Mouse (Mus musculus) cerebellum, postnatal 4 days (tissue): ENCODE results near the gene Myh9.
A peak's percentile ranks its signal among the peaks of the same experiment; 100 is the strongest.
"Not testable (repeated sequence)": the region's sequence is repeated elsewhere in the genome, so short reads cannot be mapped to it uniquely, and the experiment has no call there.

Experiments
- DNase-seq, 2 experiments: peaks; one replicate each; pipeline ENCODE4 v3.0.0; 2022; ENCODE audit warnings: low spot score in 2 of 2, mixed read lengths in 1 of 2

The Myh9 gene

DNA sequence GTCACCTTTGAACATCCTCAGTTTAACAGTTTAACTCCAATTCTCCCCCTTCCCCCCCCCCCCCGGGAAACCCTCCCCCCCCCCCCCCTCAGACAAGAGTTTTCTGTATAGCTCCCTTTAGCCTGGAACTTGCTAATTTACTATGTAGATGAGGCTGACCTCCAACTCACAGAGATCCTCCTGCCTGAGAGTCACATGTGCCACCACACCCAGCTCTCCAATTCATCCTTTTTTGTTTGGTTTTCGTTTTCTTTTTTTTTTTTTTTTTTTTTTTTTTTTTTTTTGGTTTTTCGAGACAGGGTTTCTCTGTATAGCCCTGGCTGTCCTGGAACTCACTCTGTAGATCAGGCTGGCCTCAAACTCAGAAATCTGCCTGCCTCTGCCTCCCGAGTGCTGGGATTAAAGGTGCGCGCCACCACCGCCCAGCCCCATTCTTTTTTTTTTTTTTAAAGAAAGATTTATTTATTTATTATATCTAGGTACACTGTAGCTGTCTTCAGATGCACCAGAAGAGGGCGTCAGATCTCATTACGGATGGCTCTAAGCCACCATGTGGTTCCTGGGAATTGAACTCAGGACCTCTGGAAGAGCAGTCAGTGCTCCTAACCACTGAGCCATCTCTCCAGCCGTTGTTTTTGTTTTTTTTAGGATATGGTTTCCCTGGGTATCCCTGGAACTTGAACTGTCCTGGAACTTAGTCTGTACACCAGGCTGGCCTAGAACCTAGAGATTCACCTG is 25.4 kb upstream of the Myh9 start:
- not testable (repeated sequence) for DNase-seq

DNA sequence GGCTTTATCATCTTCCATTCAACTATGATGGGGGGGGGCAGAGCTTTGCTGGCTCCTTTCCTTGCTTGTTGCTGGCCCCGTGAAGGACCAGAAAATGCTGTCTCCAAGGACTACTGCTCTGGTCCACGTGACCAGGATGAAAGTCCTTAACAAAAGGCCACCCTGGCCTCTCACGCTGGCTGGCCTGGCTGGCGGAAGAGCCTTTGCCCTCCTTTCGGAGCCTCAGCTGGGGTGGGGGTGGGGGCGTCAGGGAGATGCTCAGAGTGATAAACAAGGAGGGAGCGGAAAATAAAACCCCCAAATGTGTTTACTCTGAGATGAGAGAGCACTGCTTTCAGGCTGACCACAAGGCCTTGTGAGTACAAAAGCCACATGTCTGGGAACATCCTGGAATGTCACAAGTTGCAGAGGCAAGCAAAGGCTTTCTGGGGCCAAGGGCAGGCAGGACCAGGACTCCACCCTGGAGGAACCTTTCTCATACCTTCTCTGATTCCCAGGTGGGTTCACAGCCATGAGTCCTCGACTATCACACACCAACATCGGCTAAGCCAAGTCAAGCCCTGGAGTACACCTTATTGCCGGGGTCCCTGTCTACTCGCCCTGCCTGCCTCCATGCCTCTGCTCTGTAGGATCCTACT is 24.7 kb upstream of the Myh9 start:
- no peak for DNase-seq

DNA sequence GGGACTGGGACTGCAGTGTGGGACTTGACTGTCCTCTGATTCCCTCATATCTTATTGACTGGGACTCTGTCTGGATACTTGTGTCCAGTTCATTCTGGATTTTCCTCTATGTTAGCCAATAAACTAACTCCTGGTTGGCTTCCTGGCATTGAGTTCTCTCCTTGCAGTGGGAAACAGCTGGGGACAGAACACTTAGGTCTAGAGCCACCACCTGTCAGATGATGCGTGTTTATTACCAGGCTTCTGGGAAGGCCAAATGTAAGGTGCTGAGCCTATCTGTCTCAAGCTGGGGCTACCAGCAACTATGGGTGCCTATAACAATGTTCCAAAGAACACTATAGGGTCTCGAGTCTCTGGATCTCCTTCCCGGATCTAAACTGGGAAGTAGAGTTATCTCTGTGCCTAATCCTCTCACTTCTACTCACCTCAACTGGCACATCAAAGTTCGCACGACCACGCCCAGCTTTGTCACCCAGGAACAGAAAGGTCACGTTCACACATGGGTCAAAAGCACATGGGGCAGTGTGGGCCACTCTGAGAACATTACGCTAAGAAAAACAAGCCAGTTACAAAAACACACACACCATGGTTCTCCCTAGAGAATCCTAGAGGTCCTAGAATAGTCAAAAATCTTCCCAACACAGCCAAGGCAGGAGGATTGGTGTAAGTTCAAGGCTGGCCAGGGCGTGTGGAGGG is 22.2 kb upstream of the Myh9 start:
- DNase-seq, result no peak

DNA sequence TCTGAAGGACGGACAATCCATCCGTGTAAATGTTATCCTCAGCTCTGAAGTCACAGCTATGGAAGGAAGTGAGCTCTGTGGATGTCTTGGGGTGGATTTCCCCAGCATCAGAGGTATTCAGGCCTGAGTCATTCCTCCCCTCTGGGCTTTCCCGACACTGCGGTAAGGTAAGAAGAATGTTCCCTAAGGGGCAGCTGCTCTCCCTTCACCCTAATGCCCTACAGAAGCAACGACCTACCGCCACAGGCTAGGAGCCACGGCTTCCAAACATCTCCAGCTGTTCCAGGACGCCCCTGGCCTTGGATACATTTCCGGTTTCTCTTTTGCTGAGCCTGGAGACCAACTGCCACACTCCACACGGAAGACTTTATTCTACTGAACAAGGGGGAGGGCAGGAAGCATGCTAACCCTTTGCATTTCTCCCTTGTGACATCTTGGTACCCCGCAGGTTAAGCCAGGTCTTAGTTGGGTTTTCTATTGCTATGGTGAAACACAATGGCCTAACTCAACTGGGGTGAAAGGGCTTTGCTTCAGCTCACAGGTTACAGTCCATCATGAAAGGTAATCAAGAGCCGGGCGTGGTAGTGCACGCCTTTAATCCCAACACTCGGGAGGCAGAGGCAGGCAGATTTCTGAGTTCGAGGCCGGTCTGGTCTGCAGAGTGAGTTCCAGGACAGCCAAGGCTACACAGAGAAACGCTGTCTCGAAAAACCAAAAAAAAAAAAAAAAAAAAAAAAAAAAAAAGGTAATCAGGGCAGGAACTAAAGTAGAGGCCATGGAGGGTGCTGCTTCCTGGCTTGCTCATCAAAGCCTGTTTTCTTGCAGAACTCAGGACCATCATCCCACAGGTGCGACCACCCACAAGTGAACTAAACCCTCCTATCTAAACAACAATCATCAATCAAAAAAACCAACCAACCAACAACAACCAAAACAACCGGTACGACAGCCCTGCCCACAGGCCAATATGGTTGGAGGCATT is 21.3 kb upstream of the Myh9 start:
- DNase-seq, result no peak

DNA sequence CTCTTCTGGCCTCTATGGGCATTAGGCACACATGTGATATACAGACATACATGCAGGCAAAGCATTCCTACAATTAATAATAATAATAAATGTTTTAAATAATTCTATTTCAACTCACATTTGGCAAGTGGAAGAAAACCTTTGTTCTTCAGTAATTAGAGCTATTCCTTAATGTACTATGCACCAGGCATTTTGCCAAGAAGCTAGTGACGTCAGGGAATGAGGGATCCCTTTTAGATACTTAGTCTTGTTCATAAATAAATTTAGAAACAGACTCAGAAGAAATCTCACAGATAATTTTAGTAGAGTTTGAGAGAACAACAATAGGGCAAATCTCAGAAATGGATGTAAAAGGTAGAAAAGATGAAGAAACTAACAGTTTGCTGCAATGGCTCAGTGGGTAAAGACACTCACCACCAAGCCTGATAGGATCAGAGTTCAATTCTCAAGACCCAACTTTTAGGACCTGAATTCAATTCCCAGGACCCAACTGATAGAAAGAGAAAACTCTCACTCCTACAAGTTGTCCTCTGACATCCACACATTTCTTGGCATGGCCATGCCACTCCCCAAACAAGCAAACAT is 18.2 kb upstream of the Myh9 start:
- DNase-seq, result no peak

DNA sequence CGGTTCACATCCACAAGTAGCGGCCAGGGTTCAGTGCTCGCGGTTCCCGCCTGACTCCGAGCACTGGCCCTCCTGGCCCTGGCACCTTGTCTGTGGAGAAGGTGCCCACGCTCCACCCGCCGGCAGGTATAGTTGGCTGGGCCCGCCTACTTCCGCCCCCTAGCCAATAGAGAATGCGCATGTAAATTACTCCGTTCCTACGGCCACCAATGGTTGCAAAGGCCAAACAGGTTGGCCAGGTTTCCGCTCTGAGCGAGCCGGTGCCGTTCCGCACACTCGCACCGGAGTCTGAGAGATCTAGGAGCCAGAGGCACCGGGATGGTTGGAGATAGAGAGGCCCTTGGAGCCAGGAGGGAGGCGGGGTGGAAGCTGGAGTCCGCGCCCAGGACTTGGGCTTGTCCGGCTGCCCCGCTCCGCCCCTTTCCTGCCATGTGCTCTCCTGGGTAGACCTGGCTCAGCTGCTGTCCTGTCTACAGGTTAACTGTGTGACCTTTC is 15.7 kb upstream of the Myh9 start:
- peak in 1 of 2 experiments; percentile 52 for DNase-seq

DNA sequence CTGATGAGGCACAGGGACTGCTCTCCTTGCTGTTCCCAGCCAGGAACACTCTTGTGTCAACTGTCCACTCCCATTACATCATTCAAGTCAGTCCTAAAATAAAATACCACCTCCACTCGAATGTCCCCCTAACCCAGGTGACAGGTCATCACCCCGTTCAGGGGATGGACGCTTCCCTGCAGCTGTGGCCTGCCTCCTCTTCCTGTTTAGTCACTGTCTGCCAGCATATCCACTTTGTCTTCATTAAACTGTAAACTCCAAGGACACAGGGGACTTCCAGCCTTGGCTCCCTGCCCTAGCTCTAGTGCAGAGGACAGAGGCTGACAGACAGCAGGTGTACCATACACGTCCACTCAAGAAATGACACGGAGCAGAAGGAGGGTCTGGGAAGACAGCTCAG is 14.6 kb upstream of the Myh9 start:
- no peak for DNase-seq

DNA sequence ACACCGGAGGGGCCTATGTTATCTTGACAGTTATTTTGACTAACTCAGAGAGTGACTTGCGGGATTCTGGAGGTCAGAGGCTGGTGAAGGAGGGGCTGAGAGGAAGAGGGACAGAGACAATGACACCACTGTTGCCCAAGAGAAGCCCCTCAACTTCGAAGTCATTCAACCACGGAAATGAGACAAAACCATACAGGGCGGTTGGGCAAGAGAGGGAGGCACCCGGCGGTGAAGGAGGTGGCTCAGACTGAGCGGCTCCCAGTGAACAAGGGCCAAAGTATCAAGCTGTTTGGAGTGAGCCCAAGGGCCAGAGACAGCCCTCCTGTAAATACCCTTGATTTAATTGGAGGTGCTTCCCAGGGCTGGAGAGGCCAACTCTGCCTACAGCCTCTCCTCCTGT is 13.3 kb upstream of the Myh9 start:
- DNase-seq, result no peak

DNA sequence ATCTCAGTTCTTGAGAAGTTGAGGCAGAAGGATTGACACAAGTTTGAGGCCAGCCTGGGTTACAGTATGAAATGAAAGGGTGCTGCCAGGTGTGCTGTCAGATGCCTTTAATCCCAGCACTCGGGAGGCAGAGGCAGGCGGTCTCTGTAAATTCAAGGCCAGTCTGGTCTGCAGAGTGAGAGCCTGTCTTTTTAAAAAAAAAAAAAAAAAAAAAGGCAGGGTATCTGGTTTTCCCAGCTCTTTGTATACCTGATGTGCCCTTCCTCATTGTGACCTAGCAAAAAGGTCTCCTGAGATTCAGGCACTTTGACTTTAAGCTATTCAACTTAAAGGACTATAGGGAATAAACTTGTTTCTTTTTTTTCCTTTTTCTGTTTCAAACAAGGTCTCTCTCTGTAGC is 10.0 kb upstream of the Myh9 start:
- no peak for DNase-seq

DNA sequence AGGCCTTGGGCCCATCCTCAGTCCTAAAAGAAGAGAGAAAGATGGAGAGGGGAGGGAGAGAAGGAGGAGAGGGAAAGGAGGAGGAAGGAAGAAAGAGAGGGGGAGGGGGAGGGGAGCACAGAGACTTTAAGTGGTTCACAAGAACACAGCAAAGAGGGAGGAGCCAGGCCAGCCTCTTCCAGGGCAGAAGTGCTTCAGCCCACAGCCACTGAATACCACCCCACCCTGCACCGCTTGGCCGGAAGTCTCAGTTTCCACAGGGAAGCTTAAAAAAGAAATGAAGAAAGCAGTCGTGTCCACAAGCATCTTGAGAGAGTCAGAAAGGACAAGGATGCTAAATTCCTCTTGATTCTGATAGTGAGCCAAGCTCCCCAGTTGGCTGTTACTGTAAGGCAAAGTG is 9.2 kb upstream of the Myh9 start:
- no peak for DNase-seq

DNA sequence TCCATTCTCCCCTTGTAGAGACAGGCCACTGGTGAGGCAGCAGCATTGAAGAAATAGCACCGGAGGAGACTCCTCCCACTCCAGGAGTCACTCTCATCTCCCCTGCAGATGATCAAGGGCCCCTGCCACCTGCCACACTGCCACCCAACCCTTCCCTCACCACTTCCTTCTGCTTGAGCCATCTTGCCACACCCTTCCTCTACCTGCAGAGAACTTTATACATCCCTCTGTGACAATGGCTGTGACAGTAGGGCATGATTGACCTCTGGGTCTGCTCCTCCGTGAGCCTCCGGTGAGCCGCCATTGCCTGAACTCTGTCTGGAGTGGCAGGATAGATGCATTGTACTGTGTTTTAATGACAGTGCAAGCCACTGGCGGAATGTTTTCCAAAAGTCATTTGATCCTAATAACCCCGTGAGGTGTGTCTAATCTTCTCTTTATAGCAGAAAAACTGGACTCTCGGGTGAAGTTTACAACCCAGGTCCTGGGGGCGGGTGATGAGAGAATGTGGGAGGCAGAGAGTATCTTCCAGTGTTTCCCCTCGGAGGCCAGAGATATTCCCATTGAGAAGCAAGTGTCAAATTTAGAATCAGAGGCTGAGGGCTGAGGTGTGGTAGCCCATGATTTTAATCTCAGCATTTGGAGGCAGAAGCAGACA is 7.7 kb upstream of the Myh9 start:
- no peak for DNase-seq

DNA sequence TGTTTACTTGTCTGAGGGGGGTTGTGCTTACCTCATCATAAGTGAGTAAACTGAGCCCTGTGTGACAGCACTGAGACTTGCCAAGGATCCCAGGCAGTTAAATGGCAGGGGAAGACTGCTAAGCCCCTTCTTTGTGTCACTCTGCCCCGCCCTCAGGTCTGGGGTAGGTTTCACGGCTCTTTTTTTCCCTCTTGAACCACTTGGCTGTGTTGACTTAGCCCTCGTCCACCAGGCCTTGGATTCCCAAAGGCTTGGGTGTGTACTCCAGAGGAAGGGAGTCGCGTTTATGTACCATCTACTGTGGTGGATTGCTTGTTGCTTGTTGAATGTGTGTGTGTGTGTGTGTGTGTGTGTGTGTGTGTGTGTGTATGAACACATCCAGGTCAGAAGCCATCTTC is 7.1 kb upstream of the Myh9 start:
- no peak for DNase-seq

DNA sequence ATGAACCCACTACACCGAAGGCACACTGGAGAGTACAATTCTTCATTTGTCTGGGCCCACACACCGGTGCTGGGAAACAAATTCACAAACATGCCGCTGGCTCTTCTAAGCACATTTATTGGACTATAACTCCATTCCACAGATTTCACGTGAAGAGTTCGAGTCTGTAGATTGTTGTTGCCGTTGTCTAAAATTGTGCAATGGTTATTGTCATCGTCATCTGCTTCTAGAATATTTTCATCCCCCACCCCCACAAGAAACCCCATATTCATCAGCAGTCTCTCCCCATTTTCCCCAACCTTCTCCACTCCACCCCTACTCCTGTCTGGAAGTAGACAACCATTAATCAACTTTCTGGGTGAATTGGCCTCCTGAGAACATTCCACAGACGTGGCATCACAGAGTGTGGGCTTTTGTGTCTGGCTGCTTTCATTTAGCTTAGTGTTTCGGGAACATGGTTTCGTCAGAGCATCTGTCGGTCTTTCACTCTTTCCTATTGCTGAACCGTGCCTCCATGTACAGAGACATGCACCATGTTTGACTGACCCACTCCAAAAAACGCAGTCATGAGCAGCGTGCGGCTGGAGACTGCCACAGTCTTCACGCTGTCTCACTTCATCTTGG is 6.6 kb upstream of the Myh9 start:
- no peak for DNase-seq

DNA sequence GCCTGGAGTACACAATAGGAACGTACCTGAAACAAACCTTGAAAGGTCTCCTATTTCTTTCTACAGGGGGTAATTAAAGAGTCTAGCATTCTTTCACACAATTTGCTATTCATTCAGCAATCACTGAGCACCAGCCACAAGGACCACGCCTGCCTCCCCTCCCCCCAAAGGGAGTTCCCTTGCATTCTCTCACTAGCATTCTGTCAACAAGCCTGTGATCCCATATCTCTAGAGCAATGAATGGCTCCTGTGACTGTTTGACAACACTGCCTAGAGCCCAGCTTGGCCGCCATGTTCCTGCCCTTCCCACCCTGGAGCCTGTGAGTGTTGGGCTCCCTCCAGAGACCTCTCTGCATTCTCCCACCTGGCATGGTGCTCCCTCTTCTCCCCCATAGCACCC is 5.9 kb upstream of the Myh9 start:
- DNase-seq, result no peak

DNA sequence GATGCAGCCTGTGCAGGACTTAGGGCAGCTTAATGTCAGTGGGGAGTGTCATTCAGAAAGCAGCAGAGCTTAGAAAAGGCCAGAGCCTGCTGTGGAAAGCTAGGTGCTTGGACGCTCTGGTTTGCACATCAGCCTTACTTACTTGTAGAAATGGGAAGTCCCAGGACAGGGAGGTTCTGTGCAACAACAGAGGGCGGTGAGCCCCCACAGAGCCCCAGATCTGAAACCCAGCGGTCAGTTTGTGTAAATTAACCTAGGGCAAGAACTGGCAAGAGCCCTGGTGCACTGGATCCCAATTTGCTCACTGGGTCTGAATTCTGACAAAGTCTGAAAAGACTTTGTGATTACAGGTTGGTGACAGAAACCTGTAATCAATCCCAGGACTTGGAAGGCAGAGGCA is 5.1 kb upstream of the Myh9 start:
- DNase-seq, result no peak

DNA sequence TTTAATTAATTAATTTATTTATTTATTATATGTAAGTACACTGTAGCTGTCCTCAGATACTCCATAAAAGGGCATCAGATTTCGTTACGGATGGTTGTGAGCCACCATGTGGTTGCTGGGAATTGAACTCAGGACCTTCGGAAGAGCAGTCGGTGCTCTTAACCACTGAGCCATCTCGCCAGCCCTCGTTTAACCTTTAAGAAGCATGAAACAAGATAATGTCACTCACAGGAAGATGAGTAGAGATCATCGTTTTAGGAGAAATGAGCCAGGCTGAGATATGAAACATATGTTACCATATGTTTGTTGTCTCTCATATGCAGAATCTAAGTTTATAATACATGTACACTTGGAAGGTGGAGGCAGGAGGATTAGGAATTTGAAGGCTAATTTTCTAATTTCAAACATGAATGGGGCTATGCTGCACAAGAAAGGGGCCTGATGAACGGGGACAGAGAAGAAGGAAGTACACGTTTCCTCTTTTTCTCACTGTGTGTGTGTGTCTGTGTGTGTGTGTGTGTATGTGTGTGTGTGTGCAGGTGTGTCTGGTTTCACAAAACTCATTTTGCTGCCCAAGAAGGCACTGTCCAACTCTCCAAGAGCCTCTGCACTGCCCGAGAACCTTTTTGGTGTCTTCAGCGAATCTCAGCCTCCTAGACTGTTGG is 4.1 kb upstream of the Myh9 start:
- not testable (repeated sequence) for DNase-seq

DNA sequence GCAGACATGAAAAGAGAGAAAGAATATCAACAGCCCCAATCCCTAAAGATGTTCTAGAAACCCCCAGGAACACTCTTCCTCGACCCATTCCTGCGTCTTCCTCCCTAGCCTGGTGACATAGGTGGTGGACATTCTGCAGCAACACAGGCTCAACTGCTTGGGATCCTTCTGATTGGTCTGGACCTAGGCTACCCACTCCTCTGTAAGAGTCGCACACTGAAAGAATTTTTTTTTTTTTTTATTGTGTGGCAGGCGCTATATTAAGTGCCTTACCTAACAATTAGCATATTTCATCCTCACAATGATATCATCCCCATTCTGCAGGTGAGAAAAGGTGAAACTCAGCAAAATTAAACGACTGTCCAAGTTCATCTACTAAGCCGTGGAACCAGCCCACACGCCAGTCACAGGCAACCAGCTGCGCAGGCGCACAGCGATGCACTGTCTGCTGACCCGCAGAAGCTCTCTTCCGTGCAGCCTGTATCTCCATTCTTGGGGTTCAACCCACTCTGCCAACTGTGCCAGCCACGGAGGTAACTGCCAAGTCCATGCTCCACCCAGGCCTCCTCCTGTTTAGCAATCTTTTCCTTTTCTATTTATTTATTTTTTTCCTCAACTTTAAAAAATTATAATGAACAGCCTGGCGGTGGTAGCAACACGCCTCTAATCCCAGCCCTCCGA is 3.1 kb upstream of the Myh9 start:
- DNase-seq, result no peak

DNA sequence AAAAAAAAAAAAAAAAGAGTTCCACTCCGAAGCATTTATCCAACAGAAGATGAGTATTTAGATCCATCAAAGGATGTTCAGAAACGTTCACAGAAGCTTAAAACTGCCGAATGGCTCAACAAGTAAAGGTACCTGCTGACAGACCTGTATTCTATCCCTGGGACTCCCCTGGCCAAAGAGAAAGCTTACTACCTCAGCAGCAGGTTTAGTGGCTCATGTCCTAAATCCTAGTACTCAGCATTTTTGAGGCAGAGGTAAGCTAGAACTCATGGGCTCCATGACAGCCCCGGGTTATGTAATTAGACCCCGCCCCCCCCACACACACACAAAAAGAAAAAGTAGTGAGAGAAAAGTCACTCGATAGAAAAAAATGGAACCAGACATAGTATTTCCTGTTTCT is 2.1 kb upstream of the Myh9 start:
- DNase-seq, result no peak

DNA sequence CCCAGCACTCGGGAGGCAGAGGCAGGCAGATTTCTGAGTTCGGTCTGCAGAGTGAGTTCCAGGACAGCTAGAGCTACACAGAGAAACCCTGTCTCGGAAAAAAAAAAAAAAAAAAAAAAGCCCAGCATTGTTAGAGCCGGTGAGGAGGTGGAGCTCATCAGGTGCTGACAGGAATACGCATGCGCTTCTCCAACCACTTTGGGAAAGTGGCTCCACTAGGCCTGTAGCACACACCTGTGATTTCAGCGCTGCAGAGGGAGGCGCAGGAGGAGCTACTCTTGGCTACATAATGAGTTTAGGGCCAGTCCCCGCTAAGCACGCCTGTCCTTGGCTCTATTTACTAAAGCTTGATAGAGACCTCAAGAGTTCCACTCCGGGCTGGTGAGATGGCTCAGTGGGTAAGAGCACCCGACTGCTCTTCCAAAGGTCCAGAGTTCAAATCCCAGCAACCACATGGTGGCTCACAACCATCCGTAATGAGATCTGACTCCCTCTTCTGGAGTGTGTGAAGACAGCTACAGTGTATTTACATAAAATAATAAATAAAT is 1.6 kb upstream of the Myh9 start:
- DNase-seq, result not testable (repeated sequence)
